Mouse (Mus musculus): ENCODE data around the gene Eda2r. TPM values are rescaled to one million over a fixed set of nuclear protein-coding genes. Genes with fewer than 3 reads are reported as not detected.

The Eda2r gene
- polyA plus RNA-seq, 1 experiment = 0.16 TPM

GRCm38 (mm10) chrX:97327891-97328290, 49.1 kb downstream of the Eda2r start:
- TF ChIP-seq CTCF (IDR thresholded peaks at IDR 0.05; ENCODE audit: borderline replicate concordance, insufficient read depth, low read depth, low read length) = no peak
- no peak for TF ChIP-seq POLR2A (IDR thresholded peaks at IDR 0.05; ENCODE audit: borderline replicate concordance, insufficient read depth, low read length)
- no peak for DNase-seq
- Histone ChIP-seq H3K4me3 (replicated peaks; ENCODE audit: insufficient read depth, low read depth, low read length) (no peak overlapping the region), H3K27ac (ENCODE audit: insufficient read depth, low read length) (no peak overlapping the region), H3K27me3 (ENCODE audit: control insufficient read depth, insufficient read depth, low read length) (no peaks in the 10 kb centered on the region), H3K4me1 (ENCODE audit: control insufficient read depth, insufficient read depth, low read length) (no peaks in the 10 kb centered on the region)
